Mouse (Mus musculus) MEL (cell line): ENCODE data around the gene Tcap. TPM values are rescaled to one million over a fixed set of nuclear protein-coding genes. Genes with fewer than 3 reads are reported as not detected.

Experiments used
- DNase-seq: peaks from one replicate; pipeline ENCODE4 v3.0.0; 2011; ENCODE audit warnings: low read depth, low spot score
- H3K27ac ChIP-seq: 2 replicates; pipeline ENCODE4 v1.5.1; 2012; ENCODE audit warnings: low read depth, mild to moderate bottlenecking, control low read depth, low read length, moderate library complexity; ENCODE audit not compliant: control insufficient read depth
- H3K27me3 ChIP-seq, 2 experiments: fragments of 150-350 bp in 1 of 2; sonication (generic) in 1 of 2; 2 replicates each; pipeline ENCODE4 v1.6.1; 2012; ENCODE audit warnings: low read length in 2 of 2, mild to moderate bottlenecking in 2 of 2, improper control_type of control experiment in 1 of 2, moderate library complexity in 1 of 2; ENCODE audit not compliant: insufficient read depth in 2 of 2, control insufficient read depth in 1 of 2
- H3K36me3 ChIP-seq, 2 experiments: 2 replicates each; pipeline ENCODE4 v1.6.1; 2012 to 2014; ENCODE audit warnings: low read length in 2 of 2, improper control_type of control experiment in 1 of 2, inconsistent platforms in 1 of 2, mild to moderate bottlenecking in 1 of 2; ENCODE audit not compliant: insufficient read depth in 2 of 2, control insufficient read depth in 1 of 2
- H3K4me1 ChIP-seq, 2 experiments: fragments of 150-350 bp in 1 of 2; sonication (generic) in 1 of 2; 2 replicates each; pipeline ENCODE4 v1.6.1; 2012; ENCODE audit warnings: low read length in 2 of 2, improper control_type of control experiment in 1 of 2, mild to moderate bottlenecking in 1 of 2; ENCODE audit not compliant: insufficient read depth in 2 of 2, control insufficient read depth in 1 of 2
- H3K4me3 ChIP-seq, 2 experiments: fragments of 150-350 bp in 1 of 2; sonication (generic) in 1 of 2; 2 replicates each; pipeline ENCODE4 v1.5.1; 2012; ENCODE audit warnings: low read depth in 2 of 2, low read length in 2 of 2, mild to moderate bottlenecking in 2 of 2, moderate library complexity in 2 of 2, control low read depth in 1 of 2, improper control_type of control experiment in 1 of 2; ENCODE audit not compliant: control insufficient read depth in 1 of 2, insufficient read depth in 1 of 2
- H3K79me2 ChIP-seq: 2 replicates; pipeline ENCODE4 v1.6.1; 2012; ENCODE audit warnings: mild to moderate bottlenecking, low read length, moderate library complexity; ENCODE audit not compliant: control insufficient read depth, poor library complexity, insufficient read depth
- H3K9ac ChIP-seq: 2 replicates; pipeline ENCODE4 v1.6.1; 2012; ENCODE audit warnings: low read depth, mild to moderate bottlenecking, control low read depth, low read length, moderate library complexity; ENCODE audit not compliant: control insufficient read depth, poor library complexity, severe bottlenecking
- H3K9me3 ChIP-seq: fragments of 150-350 bp; sonication (generic); replicated peaks from 2 replicates; pipeline ENCODE4 v1.6.1; 2012; ENCODE audit warnings: mild to moderate bottlenecking, low read length, improper control_type of control experiment, moderate library complexity; ENCODE audit not compliant: insufficient read depth
- BHLHE40 ChIP-seq: IDR thresholded peaks from 2 replicates; pipeline ENCODE4 v1.6.1; 2012; ENCODE audit warnings: low read depth, mild to moderate bottlenecking, inconsistent platforms, low read length, improper control_type of control experiment, borderline replicate concordance
- CHD1 ChIP-seq: IDR thresholded peaks from 2 replicates; pipeline ENCODE4 v1.6.1; 2012; ENCODE audit warnings: low read depth, mild to moderate bottlenecking, inconsistent platforms, low read length, improper control_type of control experiment
- CHD2 ChIP-seq: IDR thresholded peaks from 2 replicates; pipeline ENCODE4 v1.6.1; 2011; ENCODE audit warnings: low read length, improper control_type of control experiment
- EP300 ChIP-seq, 2 experiments: IDR thresholded peaks; 2 replicates each; pipeline ENCODE4 v1.6.1; 2011; ENCODE audit warnings: improper control_type of control experiment in 2 of 2, low read length in 2 of 2, low read depth in 1 of 2, mild to moderate bottlenecking in 1 of 2
- ETS1 ChIP-seq: IDR thresholded peaks from 2 replicates; pipeline ENCODE4 v1.6.1; 2012; ENCODE audit warnings: low read depth, mild to moderate bottlenecking, inconsistent platforms, low read length, improper control_type of control experiment, moderate library complexity
- GABPA ChIP-seq: IDR thresholded peaks from 2 replicates; pipeline ENCODE4 v1.6.1; 2012; ENCODE audit warnings: low read depth, mild to moderate bottlenecking, inconsistent platforms, low read length, improper control_type of control experiment, moderate library complexity
- JUND ChIP-seq: IDR thresholded peaks from 2 replicates; pipeline ENCODE4 v1.6.1; 2011; ENCODE audit warnings: low read depth, mild to moderate bottlenecking, improper control_type of control experiment, low read length
- MAFK ChIP-seq: IDR thresholded peaks from 2 replicates; pipeline ENCODE4 v1.6.1; 2011; ENCODE audit warnings: low read depth, mild to moderate bottlenecking, low read length, improper control_type of control experiment, borderline replicate concordance
- MAX ChIP-seq: IDR thresholded peaks from 2 replicates; pipeline ENCODE4 v1.6.1; 2011; ENCODE audit warnings: low read length, improper control_type of control experiment
- MXI1 ChIP-seq: IDR thresholded peaks from 2 replicates; pipeline ENCODE4 v1.6.1; 2011; ENCODE audit warnings: mild to moderate bottlenecking, low read depth, low read length, improper control_type of control experiment
- MYB ChIP-seq: IDR thresholded peaks from 2 replicates; pipeline ENCODE4 v1.6.1; 2011; ENCODE audit warnings: mild to moderate bottlenecking, low read depth, low read length, improper control_type of control experiment
- MYC ChIP-seq: IDR thresholded peaks from 2 replicates; pipeline ENCODE4 v1.6.1; 2011; ENCODE audit warnings: low read depth, mild to moderate bottlenecking, low read length, improper control_type of control experiment, moderate library complexity
- POLR2A ChIP-seq, 2 experiments: IDR thresholded peaks; 2 replicates each; pipeline ENCODE4 v1.6.1; 2011 to 2012; ENCODE audit warnings: low read length in 2 of 2, mild to moderate bottlenecking in 2 of 2, control low read depth in 1 of 2, improper control_type of control experiment in 1 of 2, low read depth in 1 of 2, moderate library complexity in 1 of 2; ENCODE audit not compliant: control insufficient read depth in 1 of 2, insufficient read depth in 1 of 2, poor library complexity in 1 of 2
- POLR2AphosphoS2 ChIP-seq: IDR thresholded peaks from 2 replicates; pipeline ENCODE4 v1.6.1; 2011; ENCODE audit warnings: low read length, improper control_type of control experiment
- RAD21 ChIP-seq: IDR thresholded peaks from 2 replicates; pipeline ENCODE4 v1.6.1; 2011; ENCODE audit warnings: mild to moderate bottlenecking, low read depth, low read length, improper control_type of control experiment
- RCOR1 ChIP-seq: IDR thresholded peaks from 2 replicates; pipeline ENCODE4 v1.6.1; 2012; ENCODE audit warnings: low read depth, mild to moderate bottlenecking, inconsistent platforms, low read length, improper control_type of control experiment
- SIN3A ChIP-seq: IDR thresholded peaks from 2 replicates; pipeline ENCODE4 v1.6.1; 2012; ENCODE audit warnings: low read length, improper control_type of control experiment, inconsistent platforms
- TAL1 ChIP-seq: IDR thresholded peaks from 2 replicates; pipeline ENCODE4 v1.6.1; 2012; ENCODE audit warnings: mild to moderate bottlenecking, inconsistent platforms, low read length, moderate library complexity, mixed read lengths
- TBP ChIP-seq: IDR thresholded peaks from 2 replicates; pipeline ENCODE4 v1.8.0; 2011; ENCODE audit warnings: low read depth, low read length, improper control_type of control experiment
- TCF12 ChIP-seq: IDR thresholded peaks from 2 replicates; pipeline ENCODE4 v1.6.1; 2014; ENCODE audit warnings: low read depth, mild to moderate bottlenecking, inconsistent platforms, low read length, improper control_type of control experiment, moderate library complexity
- UBTF ChIP-seq: IDR thresholded peaks from 2 replicates; pipeline ENCODE4 v1.6.1; 2012; ENCODE audit warnings: low read depth, mild to moderate bottlenecking, inconsistent platforms, low read length, improper control_type of control experiment, moderate library complexity, borderline replicate concordance; ENCODE audit not compliant: insufficient read depth
- ZNF384 ChIP-seq: IDR thresholded peaks from 2 replicates; pipeline ENCODE4 v1.6.1; 2012; ENCODE audit warnings: low read depth, mild to moderate bottlenecking, inconsistent platforms, low read length, improper control_type of control experiment
- polyA plus RNA-seq, 2 experiments: library from polyadenylated mRNA; stranded (reverse) in 1 of 2; unstranded in 1 of 2; fragments of >175 nt in 1 of 2; fragments of >200 nt in 1 of 2; gene quantifications; 2 replicates each; pipeline versions ENCODE4 v1.2.1 to v1.2.4; 2012; ENCODE audit warnings: low replicate concordance in 2 of 2, low read depth in 1 of 2; ENCODE audit not compliant: insufficient read length in 2 of 2, insufficient read depth in 1 of 2, missing spikeins in 1 of 2
- total RNA-seq: library from RNA; depleted of rRNA; stranded (reverse); fragments of 300-350 nt; gene quantifications from 2 replicates; pipeline ENCODE4 v1.2.3, GENCODE M21; 2012

Gene Tcap
- total and polyA plus RNA-seq, 3 experiments: 0.07 TPM; not detected in 2

- peak; percentile 79 for TF ChIP-seq ETS1
- TF ChIP-seq RCOR1: peak; percentile 68; the same call in 1 of the 2 replicates
- TF ChIP-seq TCF12: no peak
- 0 out of 2 replicates have a peak, but pooled peaks have one; percentile 8 for TF ChIP-seq TAL1
These were observed 27.8 kb upstream of the Tcap start (continued) for GRCm38 (mm10) chr11:98355732-98356299.

- Histone ChIP-seq H3K4me3 (no peak overlapping the region; a peak in 1 of 4 replicates), H3K9ac (peak overlapping the region; percentile 63; the same call in 1 of the 2 replicates), H3K27ac (no peak overlapping the region; the same call in 1 of the 2 replicates), H3K9me3 (no peaks in the 10 kb centered on the region), H3K4me1 (peaks cover 9 to 28% of the 10 kb centered on the region in 2 experiments), H3K36me3 (peaks cover 0 to 17% of the 10 kb centered on the region in 2 experiments; a peak in 2 of 4 replicates), H3K79me2 (peaks cover 26% of the 10 kb centered on the region), H3K27me3 (no peaks in the 10 kb centered on the region)
- TF ChIP-seq MAFK (no peak), MYB (no peak), JUND (no peak), ZNF384 (no peak), GABPA (no peak), SIN3A (no peak), CHD2 (no peak), TAL1 (no peak)
- DNase-seq: no peak
These were observed 26.8 kb upstream of the Tcap start for GRCm38 (mm10) chr11:98356625-98357394.

GRCm38 (mm10) chr11:98357396-98358160 lies 26.0 kb upstream of the Tcap start:
- H3K9ac ChIP-seq: peak overlapping the region; percentile 63
- H3K36me3 ChIP-seq: peaks cover 0 to 17% of the 10 kb centered on the region in 2 experiments; a peak in 2 of 4 replicates
- peak overlapping the region; percentile 58 to 75 for H3K4me3 ChIP-seq
- no peak for DNase-seq
- peaks cover 9 to 28% of the 10 kb centered on the region in 2 experiments for H3K4me1 ChIP-seq
- H3K27me3 ChIP-seq: no peaks in the 10 kb centered on the region
- peaks cover 29% of the 10 kb centered on the region for H3K79me2 ChIP-seq
- no peaks in the 10 kb centered on the region for H3K9me3 ChIP-seq
- H3K27ac ChIP-seq: peak overlapping the region; percentile 77
- TF ChIP-seq UBTF (no peak), BHLHE40 (no peak), POLR2A (IDR thresholded peaks at IDR 0.05; ENCODE audit: control insufficient read depth in 1 of 2, insufficient read depth in 1 of 2, low read depth in 1 of 2, low read length in 2 of 2, poor library complexity in 1 of 2) (no peak), MYC (no peak), EP300 (IDR thresholded peaks at IDR 0.05; ENCODE audit: low read depth in 1 of 2, low read length in 2 of 2) (no peak), MXI1 (no peak), RCOR1 (no peak), MYB (no peak), MAX (no peak), TBP (no peak), RAD21 (no peak), ZNF384 (no peak), MAFK (no peak), CHD1 (no peak), POLR2AphosphoS2 (no peak)
